Mouse (Mus musculus): ENCODE results near the gene Ftcd. TPM values are rescaled to one million over a fixed set of nuclear protein-coding genes. Genes with fewer than 3 reads are reported as not detected.

The Ftcd gene
- polyA plus RNA-seq (2012; rRNA removed), result 0.04 TPM in 2 replicates

GRCm38 (mm10) chr10:76575374-76575773 lies at the start of gene Ftcd:
TSS of gene Ftcd (plus strand) at chr10:76575648.

GRCm38 (mm10) chr10:76531375-76531774 lies 44.1 kb upstream of the Ftcd start, which contains the start of gene Lss:
TSS of gene Lss (plus strand) at chr10:76531588.

GRCm38 (mm10) chr10:76561972-76562371 lies 13.5 kb upstream of the Ftcd start, which contains the start of gene Spatc1l:
TSS of gene Spatc1l (plus strand) at chr10:76562272.

GRCm38 (mm10) chr10:76622928-76623680 lies 47.7 kb downstream of the Ftcd start, which contains the start of gene Col6a2:
TSS of gene Col6a2 (minus strand) at chr10:76623630.

Other genes with a start within 250 kb of the Ftcd start
- gene Dip2a, start 230.4 kb upstream of the Ftcd start, polyA plus RNA-seq (2012; rRNA removed), result 41.2 and 44.0 TPM in 2 replicates
- not detected in 2 replicates for gene AC141477.1, start 135.2 kb upstream of the Ftcd start, polyA plus RNA-seq (2012; rRNA removed)
- gene Pcnt, start 132.9 kb upstream of the Ftcd start, polyA plus RNA-seq (2012; rRNA removed), result 27.2 and 33.1 TPM in 2 replicates
- not detected in 2 replicates for gene 2610028H24Rik, start 126.6 kb upstream of the Ftcd start, polyA plus RNA-seq (2012; rRNA removed)
- 60.3 and 61.4 TPM in 2 replicates for gene Mcm3ap, start 106.7 kb upstream of the Ftcd start, polyA plus RNA-seq (2012; rRNA removed)
- 3.4 TPM in 2 replicates for gene Ybey, start 106.5 kb upstream of the Ftcd start, polyA plus RNA-seq (2012; rRNA removed)
- 42.9 and 44.9 TPM in 2 replicates for gene Lss, start 44.1 kb upstream of the Ftcd start, polyA plus RNA-seq (2012; rRNA removed)
- 0.29 and 0.37 TPM in 2 replicates for gene Spatc1l, start 13.4 kb upstream of the Ftcd start, polyA plus RNA-seq (2012; rRNA removed)
- 30.1 and 102 TPM in 2 replicates for gene Col6a2, start 48.0 kb downstream of the Ftcd start, polyA plus RNA-seq (2012; rRNA removed)
- 32.5 and 118 TPM in 2 replicates for gene Col6a1, start 150.5 kb downstream of the Ftcd start, polyA plus RNA-seq (2012; rRNA removed)